Mouse (Mus musculus): ENCODE data around the gene Vsig2.

Gene Vsig2

DNA sequence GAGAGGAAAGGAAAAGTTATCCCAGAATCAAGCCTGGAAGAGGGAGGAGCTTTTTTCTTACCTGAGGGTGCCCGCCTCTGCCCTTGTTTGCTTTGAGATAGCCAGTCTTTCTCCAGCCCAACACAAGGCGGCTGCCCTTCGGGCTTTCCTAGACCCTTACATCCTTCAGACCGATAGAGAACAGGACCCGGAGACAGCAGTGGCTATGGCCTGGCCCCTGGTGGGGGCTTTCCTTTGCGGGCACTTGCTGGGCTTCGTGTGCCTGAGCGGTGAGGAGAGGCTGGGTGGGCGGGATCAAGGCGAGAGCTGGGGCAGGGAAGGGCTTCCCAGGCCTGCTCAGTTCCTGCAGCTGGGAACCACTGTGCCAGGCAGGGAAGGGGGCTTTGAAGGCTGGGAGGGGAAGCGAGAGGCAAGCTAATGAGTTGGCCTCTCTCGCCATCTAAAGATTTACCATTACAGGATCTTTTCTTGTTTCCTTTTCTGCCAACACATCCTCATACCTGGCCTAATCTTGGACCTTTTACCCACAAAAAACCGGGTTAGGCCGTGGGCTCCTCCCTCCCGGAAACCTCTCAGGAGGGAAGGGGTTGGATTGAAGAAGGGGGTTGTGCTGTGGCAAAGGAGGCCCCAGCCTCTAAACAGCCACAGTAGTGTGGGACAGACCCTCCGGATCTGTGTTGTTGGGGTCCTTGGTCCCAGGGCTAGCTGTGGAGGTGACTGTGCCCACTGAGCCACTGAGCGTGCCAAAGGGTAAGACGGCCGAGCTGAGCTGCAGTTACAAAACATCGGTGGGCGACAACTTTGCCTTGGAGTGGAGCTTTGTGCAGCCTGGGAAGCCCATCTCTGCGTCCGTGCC, at the start of gene Vsig2:
Gene Vsig2 (plus strand): TSS at position 86 of the 856 bp plus-strand sequence.
- peak; percentile 20 for DNase-seq

DNA sequence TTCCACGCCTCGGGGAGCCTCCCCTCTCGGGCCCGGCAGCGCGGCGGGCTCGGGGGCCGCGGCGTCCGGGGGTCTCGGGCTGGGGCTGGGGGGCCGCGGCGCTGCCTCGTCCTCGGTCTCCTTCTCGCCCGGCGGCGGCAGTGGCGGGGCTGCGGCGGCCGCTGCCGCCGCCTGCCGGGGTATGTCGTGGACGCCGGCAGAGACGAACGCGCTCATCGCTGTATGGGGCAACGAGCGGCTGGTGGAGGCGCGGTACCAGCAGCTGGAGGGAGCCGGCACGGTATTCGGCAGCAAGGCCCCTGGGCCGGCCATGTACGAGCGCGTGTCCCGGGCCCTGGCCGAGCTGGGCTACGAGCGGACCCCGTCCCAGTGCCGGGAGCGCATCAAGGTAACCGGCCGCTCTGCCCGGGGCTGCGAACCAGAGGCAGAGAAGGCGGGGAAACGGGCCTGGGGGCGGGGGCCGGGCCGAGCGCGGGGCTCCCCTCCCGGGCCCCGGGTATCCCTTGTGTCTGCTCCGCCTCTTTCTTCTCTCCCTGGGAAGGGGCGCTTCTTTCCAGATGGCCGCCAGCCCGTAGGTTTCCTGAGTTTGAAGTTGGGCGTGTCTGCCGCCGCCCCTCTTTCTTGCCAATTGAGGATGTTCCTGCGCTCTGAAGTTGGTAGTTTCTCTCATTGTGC, 49.5 kb upstream of the Vsig2 start:
- DNase-seq = peak; percentile 85

GRCm38 (mm10) chr9:37495761-37496160, 43.3 kb upstream of the Vsig2 start:
- DNase-seq = no peak

- DNase-seq = no peak
These were observed 42.7 kb upstream of the Vsig2 start for GRCm38 (mm10) chr9:37496325-37496724.

- no peak for DNase-seq
These were observed 38.9 kb upstream of the Vsig2 start for GRCm38 (mm10) chr9:37500201-37500600.

DNA sequence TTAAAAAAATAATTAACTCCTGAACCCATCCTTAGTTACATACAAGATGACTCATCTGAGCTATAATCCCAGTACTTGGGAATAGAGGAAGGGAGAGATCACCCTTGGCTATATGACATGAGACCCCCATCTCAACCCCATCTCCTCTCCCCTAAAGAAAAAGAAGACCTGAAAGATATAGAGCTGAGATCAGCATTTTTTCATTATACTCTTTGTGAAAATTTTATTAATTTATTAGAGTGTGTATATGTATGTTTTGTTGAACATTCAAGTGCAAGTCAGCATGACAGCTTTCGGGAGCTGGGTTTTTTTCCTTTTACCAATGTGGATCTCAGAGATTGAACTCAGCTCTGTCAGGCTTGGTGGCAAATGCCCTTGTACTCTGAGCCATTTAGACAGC, 37.9 kb upstream of the Vsig2 start:
- DNase-seq = no peak

- DNase-seq = no peak
These were observed 34.7 kb upstream of the Vsig2 start for GRCm38 (mm10) chr9:37504348-37504747.

GRCm38 (mm10) chr9:37506023-37506422, 33.0 kb upstream of the Vsig2 start:
- no peak for DNase-seq

GRCm38 (mm10) chr9:37512097-37512496, 27.0 kb upstream of the Vsig2 start:
- no peak for DNase-seq

DNA sequence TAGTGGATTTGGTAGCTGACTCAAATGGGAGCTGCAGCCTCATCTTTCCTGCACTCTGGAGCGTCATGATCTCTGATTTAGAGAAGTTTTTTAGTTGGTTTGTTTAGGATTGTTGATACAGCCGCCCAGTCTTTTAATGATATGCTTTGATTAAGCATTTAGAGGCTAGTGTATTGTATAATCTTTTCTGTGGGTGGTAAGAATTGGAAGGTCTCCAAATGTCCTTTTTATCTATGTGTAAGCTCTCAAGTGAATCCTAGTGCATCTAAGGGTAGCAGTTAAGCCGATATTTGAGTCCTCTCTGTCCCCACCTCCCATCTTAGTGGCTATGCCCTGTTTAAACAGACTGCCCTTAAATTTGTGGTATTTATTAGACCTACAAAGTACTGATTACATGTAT, 24.6 kb upstream of the Vsig2 start:
- no peak for DNase-seq

GRCm38 (mm10) chr9:37517467-37517866, 21.6 kb upstream of the Vsig2 start:
- no peak for DNase-seq

DNA sequence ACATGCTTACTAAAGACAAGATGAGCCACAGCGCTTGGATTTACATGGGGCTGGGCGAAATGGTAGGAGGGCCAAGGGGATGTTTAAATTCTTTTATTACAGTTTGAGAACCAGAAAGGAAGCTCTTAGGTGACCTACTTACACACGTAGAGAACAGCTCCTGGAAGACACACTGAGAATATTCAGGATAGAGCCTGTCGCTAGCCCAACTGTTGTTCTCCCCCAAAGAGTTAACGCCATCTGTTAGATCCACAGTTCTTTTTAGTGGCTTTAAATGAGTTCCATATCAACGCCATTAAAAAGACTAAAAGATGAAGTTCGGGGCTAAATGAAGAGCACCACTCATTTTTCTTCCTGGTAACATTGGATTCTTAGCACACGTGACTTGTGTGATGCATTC, 20.1 kb upstream of the Vsig2 start:
- no peak for DNase-seq

DNA sequence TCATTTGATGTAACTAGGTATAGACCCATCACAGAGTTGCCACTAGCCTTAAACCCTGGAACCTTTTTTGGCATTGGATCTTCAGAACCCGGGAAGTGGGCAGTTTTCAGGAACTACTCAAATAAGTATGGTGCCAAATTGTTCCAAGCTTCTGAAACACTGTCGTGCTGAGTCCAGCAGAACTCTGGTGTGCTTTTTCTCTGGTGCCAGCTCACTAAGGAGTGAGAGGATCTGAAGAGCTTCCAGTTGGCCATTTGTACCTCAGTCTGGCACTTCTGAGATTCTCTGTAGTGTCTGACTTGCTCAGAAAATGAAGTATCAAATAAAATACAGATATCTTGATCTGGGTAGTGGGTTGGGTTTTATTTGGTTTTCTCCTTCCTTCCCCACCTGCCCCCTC, 19.1 kb upstream of the Vsig2 start:
- no peak for DNase-seq

GRCm38 (mm10) chr9:37525461-37525860, 13.6 kb upstream of the Vsig2 start:
- no peak for DNase-seq

DNA sequence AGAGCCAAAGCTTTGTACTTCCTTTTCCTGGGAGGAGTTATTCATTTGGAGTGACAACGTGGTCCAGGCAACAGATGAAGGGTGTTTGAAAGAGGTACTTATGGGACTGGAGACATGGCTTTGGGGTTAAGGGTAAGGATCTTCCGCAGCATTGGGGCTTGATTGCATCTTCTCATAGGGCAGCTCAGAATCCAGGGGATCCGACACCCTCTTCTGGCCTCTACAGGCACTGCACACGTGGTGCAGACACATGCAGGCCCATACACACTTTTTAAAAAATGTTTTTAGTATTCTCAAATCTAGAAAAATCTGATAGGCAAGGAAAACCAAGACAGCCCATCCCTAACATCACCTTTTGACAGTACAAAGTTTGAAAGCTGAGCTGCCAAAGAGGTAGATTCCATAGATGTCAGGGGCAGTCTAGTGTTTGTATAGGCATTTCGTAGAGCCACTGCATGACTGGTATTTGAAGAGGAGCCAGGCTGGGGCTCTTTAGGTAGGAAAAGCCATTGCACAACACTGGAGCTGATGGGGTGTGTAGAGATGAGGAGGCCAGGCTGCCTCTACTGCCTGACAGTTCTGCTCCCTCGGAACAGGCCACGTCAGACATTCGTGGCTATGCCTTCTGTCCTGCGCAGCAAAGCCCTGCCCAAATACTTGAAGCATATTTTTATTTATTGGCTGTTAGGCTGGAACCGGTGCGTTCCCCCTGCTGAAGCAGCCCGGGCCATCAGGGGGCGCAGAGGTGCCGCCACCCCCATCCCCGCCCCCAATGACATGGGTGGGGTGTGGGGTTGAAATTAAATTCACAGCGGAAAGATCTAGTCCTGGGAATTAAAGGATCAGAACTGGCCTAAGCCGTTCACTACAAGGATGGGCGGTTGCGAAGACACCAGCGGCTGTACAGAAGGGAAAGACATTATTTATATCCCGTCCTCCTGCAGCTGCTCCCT, 12.3 kb upstream of the Vsig2 start:
- peak; percentile 26 for DNase-seq

DNA sequence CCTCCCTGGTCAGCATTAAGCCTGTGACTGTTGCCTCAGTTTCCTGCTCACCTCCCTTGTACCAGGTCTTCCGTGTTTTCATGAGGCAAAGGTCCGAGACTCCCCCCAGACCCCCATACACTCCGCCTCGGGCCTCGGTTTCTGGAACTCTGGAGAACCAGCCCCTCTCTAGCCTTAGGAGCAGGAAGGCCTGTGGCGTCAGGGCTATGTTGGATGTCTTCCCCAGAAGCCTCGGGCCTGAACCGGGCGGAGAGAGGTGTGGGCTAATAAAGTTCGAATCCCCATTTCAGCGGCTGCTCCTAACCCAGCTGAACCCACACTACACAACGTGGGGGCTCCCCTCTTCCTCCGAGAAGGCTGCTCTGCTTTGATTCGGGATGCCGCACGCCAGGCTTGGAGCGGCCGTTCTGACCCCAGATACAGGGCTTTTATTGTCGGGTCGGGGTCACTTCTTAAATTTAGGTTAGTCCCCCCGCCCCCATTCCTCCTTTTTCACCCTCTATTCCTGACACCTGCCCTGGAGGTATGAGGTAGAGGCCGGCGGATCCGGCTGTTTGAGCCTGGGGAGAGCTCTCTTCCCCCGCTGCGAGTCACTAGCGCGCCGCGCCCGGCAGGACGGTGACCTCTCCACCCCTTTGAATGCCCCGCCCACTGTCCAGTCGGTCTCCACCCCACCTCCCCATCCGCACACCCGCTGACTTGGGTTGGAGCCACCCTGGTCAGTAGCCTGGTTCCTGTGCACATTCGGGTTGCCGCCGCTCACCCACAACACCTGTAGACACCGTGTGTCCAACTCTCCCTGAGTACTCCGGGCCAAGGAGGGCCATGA, 11.4 kb upstream of the Vsig2 start, which contains the start of gene Esam:
Gene Esam (plus strand): TSS at position 683 of the 829 bp plus-strand sequence.
- DNase-seq = peak; percentile 49

- DNase-seq = no peak
These were observed 10.7 kb upstream of the Vsig2 start for GRCm38 (mm10) chr9:37528225-37528970.

DNA sequence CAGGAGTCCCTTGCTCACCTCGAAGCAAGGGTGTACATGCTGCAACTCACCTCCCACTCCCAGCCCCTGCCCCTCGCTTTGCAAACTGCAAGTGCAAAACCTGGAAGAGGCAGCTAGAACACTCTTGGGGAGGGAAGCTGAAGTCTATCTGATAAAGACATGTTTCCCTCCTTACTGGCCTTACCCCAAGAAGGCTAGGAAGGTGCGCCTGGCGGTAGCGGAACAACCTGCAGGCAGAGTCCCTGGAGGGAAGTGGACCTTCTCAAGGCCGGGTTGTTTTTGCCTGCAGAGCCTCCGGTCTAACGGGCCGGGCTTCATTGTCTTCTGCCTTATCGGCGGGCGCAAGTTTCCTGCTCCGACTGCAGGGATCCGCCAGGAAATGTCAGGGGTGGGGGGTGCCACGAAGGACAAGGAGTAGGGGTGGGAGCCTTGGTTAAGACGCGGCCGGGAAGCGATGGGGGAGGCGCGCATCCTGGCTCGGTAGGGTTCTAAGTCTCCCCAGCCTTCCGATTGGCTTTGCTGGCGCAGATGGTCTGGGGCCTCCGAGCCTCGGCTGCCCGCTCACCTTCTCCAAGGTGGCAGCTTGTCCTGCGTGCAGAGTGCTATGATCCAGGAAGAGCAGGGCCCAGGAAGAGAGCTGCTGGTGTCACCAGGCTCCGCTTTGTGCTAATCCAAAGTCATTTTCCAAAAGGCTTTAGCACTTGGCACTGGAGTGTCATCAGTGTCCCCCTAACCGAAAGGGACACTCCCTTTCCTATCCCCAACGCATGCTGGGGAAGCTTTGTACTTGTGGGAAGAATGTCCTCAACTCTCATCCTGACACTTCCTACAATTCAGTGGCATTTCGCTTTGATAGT, 8.8 kb upstream of the Vsig2 start:
- DNase-seq = peak; percentile 67

DNA sequence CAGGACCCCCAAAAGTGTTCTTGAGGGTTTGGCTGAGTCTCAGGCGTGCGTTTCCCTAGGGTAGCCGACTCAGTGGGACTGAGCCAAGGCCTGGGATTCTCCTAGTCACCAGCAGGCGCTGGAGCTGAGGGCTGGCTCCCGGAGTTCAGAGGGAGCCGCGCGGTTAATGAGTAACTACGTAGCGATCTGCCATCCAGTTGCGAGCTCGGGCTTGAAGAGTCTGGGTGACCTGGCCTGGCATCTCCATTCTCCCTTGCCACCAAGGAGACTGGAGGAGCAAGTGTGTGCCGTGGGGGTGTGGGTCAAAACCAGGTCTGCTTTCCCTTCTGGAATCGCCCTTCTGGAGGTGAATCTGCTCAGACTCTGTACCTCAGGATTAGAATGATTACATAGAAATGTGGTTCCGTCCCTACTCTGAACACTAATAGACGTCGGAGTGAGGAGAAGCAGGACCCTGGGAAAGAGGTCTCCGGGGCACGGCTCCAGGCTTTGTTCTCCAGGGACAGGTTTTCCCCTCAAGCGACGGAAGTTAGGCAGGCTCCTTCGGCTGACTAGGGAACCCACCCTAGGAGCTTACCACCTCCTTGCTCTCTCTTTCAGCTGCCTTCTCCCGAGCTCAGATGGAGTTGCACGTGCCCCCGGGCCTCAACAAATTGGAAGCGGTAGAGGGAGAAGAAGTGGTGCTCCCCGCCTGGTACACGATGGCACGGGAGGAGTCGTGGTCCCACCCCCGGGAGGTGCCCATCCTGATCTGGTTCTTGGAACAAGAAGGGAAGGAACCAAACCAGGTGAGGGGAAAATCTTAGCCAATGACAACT, 8.0 kb upstream of the Vsig2 start:
- DNase-seq = peak; percentile 81
